Mouse (Mus musculus) testis, adult 2 months (tissue): ENCODE results near the gene Tcirg1.

Experiments
- CTCF ChIP-seq: fragments of 200-500 bp; IDR thresholded peaks from 2 replicates; pipeline ENCODE4 v1.5.1; 2012; ENCODE audit warnings: low read depth, mild to moderate bottlenecking, inconsistent platforms, low read length, moderate library complexity; ENCODE audit not compliant: control insufficient read depth, insufficient read depth, insufficient replicate concordance
- POLR2A ChIP-seq: fragments of 200-500 bp; IDR thresholded peaks from 2 replicates; pipeline ENCODE4 v1.6.1; 2012; ENCODE audit warnings: low read depth, mild to moderate bottlenecking, inconsistent platforms, low read length, moderate library complexity; ENCODE audit not compliant: control insufficient read depth

GRCm38 (mm10) chr19:3857220-3857619 lies 49.7 kb downstream of the Tcirg1 start:
- TF ChIP-seq CTCF (no peak), POLR2A (no peak)
